Mouse (Mus musculus): ENCODE data around the gene Zfp599.

Zfp599 gene

DNA sequence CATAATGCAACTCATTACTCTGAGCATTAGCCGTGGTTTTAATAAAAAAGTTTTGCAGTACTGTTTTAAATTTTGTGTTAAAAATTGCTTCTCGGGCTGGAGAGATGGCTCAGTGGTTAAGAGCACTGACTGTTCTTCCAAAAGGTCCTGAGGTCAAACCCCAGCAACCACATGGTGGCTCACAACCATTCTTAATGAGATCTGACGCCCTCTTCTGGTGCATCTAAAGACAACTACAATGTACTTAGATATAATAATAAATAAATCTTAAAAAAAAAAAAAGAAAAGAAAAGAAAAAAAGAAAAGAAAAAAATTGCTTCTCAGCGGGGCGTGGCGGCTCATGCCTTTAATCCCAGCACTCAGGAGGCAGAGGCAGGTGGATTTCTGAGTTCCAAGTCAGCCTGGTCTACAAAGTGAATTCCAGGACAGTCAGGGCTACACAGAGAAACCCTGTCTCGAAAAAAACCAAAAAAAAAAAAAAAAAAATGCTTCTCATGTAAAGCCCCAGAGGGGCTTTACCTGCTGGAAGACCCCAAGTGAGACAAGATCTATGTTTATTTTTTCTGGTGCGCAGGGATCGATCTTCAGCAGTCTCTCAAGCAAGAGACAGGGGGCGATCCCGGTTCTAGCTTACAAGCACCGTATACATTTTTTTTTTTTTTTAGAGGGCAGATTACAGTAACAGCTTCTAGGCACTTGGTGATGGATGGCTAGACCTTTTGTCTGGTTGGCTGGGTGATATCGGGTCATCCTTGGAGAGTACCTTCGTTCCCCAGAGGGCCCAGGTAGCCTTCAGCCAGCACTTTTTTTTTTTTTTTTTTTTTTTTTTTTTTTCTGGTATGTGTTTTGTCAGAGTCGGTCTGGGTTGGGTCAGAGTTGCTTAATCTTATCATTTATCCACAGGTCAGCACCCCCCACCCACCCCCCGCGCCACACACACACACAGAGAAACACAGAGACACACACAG, 34.9 kb downstream of the Zfp599 start:
- DNase-seq (ENCODE audit: low spot score in 2 of 2): peak in 1 of 2 experiments; percentile 22

DNA sequence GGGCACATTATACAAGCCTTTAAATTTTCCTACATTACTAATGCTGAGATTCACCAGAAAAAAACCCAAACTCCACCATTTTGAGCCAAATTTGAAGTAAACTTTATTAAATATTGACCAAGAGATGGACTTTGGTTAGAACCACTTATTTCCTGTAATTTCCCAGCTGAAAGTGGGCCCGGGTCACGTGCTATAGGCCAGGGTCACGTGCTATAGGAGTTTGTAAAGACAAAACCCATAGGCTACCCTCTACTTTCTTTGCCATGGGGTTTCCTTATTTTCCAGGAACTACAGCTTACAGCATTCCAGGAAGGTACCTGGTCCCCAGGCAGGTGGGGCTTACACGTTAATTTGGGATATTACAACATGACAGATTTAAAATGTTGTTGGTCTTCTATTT, 35.6 kb downstream of the Zfp599 start:
- no peak for DNase-seq (ENCODE audit: low spot score in 2 of 2)

- DNase-seq (ENCODE audit: low spot score in 2 of 2): no peak
Measured at GRCm38 (mm10) chr9:22217858-22218493, 41.7 kb downstream of the Zfp599 start.

DNA sequence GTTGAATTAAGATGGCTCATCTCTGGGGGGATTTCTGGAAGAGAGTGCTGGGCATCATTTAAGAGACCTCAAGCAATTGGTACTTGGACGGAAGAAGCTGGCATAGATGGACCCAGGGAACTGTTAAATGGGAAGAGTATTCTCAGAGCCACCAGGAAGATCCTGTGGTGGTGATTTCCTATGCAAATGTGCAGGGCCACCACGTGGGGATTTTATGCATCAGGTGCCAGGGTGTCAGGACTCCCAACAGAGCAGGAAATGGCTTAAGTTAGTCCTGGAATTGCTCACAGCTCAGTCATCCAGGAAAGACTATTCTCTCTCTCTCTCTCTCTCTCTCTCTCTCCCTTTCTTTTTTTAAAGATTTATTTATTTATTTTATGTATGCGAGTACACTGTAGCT, 43.0 kb downstream of the Zfp599 start:
- DNase-seq (ENCODE audit: low spot score in 2 of 2): no peak

GRCm38 (mm10) chr9:22214549-22214948, 45.1 kb downstream of the Zfp599 start:
- DNase-seq (ENCODE audit: low spot score in 2 of 2): no peak

DNA sequence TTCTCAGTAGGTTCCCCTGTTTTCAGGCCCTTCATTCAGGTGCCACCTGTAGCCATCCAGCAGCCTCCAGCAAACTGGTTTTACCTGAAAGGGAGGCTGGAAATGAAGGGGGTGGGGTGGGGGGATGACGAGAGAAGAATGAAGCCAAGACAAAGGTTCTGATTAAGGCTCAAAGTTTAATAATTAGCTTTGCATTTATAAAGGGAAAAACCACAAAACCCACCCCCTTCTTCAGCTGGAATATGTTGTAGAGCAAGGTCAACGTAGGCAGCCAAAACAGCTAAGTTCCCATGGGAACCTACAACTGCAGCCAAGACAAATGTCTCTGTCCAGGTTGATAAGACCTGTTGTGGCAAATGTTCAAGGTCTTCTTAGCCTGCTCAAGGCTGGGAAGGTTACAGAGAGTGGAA, 45.9 kb downstream of the Zfp599 start:
- no peak for DNase-seq (ENCODE audit: low spot score in 2 of 2)
